Mouse (Mus musculus) retina, postnatal 1 day (tissue): ENCODE results near the gene Olfr1462.

ENCODE experiments used
- DNase-seq: peaks from one replicate; pipeline ENCODE4 v3.0.0-alpha.2; 2012

Gene Olfr1462

GRCm38 (mm10) chr19:13185434-13185833 is at the start of gene Olfr1462:
Gene Olfr1462 (plus strand): TSS chr19:13185734.
- no peak for DNase-seq

- no peak for DNase-seq
Measured at GRCm38 (mm10) chr19:13149449-13149848, 36.1 kb upstream of the Olfr1462 start, which contains the start of gene Olfr1459. Gene Olfr1459 (minus strand): TSS chr19:13149549.

GRCm38 (mm10) chr19:13162700-13163099 is 22.8 kb upstream of the Olfr1462 start, which contains the start of gene Olfr1461:
Gene Olfr1461 (plus strand): TSS chr19:13163000.
- DNase-seq: no peak

- DNase-seq: no peak
Measured at GRCm38 (mm10) chr19:13221666-13222065, 36.1 kb downstream of the Olfr1462 start.

GRCm38 (mm10) chr19:13231028-13231427 is 45.5 kb downstream of the Olfr1462 start, which contains the start of gene Olfr1463:
Gene Olfr1463 (plus strand): TSS chr19:13231328.
- no peak for DNase-seq
